Mouse (Mus musculus): ENCODE results near the gene Dusp22.

Gene Dusp22

DNA sequence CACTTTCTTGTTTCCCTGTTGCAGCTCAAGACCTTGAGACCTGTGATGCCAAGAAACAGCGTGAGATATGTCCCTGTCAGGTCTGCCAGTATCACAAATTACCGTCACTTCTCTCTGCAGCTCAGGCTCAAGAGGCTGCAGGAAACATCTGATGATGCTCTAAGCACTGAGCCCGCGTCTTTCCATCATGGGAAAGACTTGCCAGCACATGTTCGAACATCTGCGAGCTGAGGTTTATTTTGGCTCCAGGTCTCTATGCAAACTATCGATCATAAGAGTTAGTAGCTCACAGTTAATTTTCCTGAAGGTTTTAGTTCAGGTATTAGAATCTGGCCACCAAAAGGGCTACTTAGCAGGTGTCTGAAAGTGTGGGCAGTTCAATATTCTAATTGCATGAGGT lies 55.3 kb downstream of the Dusp22 start:
- no peak for DNase-seq (ENCODE audit: low spot score in 2 of 2)

DNA sequence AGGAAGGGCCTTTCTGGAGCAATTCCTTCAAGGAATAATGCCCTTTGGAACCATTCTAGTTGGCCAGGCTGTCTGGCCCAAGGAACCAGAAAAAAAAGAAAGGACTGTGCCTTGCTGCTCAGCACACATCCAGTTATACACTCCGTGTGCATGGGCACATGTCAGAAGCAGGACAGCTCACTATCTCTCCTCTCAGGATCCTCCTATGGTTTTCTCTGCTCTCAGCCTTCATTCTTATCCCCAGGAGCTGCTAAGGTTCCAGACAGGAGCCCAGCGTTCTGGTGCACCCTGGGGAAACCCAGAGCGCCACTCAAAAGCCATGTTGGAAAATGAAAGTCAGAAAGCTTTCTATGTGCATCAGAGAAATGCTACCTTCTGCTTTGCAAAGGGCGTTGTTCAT lies 55.8 kb downstream of the Dusp22 start:
- DNase-seq (ENCODE audit: low spot score in 2 of 2) = no peak

DNA sequence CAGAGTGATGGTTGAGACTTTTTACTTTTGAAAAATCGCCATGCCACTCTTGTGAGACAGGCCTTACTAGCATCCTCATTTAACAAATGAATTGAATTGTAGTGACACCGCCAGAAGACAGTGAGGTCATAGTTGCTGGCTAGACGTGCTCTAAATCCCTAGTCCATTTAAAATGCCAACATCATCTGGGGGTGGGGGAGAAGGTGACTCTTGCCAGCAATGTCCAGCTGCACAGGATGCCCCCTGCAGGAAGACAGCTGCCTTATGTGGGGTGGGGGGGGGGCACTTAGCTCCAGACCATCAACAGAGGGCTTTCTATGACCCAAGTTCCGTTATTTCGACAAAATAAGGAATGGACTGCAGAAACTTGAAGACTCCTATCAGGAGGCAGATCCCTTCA lies 56.8 kb downstream of the Dusp22 start:
- no peak for DNase-seq (ENCODE audit: low spot score in 2 of 2)

DNA sequence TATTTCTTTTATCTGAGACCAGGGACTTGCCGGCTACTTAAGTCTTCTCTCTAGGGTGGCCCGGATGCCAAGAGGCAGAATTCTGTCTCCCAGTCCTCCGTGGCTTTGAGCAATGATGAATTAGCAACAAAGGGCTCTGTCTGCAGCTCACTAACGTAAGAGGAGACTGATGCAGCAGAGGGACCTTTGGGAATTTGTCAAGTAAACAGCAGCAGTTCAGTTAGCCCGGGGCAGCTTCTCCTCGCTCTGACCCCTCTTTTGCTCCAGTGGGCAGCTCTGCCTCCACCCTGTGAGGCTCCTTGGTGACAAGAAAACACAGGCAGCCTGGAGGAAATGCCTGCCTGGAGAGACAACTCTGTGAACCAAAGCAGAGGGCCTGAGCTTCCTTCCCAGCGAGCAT lies 62.8 kb downstream of the Dusp22 start:
- DNase-seq (ENCODE audit: low spot score in 2 of 2) = no peak

DNA sequence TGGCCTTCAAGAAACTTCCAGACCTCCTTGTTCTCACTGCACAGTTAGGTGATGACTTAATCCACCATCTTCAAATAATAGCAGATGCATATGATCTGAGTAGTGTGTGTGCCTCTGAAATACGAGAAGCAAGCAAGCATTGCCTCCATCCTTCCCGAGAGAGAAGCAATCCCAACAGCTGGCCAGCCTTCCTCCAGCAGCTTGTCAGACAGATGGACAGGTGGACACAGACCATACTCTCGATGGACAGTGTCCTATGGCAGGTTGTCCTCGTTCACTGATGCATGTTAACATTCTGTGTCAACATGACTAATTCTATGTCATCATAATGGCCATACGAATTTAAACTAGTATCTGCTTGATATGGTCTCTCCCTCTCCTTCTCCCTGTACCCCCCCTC lies 63.5 kb downstream of the Dusp22 start:
- no peak for DNase-seq (ENCODE audit: low spot score in 2 of 2)

DNA sequence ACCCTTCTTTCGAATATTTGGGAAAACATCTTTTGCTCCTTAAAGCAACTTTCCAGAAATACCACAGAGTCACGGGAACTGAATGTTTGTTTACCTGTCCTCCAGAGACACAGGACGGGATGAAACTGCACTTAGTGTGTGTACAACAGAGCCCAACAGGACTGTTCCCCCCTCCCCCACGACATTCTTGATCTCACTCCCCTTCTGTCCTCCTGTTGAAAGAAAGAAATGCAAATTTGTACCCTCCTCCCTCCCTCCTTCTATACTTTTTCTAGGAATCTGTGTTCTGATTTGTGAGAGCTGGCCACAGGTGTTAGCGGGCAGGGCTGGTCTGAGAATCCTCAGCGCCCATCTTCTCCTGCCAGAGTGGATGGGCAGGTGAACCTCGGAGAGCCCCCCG lies 64.1 kb downstream of the Dusp22 start:
- DNase-seq (ENCODE audit: low spot score in 2 of 2) = no peak

DNA sequence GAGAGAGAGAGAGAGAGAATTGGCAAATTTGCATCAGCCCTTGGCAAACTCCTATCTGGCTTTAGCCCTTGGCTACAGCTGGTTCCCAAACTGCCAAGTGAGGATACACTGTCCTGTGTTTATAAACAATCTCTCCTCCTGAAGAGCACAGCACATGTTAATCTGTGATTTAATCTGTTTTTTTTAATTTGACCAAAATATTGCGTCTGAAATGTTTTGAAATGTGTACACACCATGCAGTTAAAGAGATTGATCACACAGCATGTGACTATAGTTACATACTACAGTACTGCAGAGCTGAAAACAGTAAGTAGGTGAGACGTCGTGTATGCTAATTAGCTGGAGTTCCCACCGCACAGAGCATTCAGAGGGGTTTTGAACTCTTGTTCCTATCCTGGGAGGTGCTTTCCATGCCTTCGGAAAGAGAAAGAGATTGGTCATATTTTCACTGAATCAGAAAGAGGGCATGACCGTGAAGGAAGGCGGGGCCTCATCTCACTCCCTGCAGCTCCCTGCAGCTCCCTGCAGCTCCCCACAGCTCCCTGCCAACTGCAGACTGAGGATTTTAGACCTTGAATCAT lies 65.0 kb downstream of the Dusp22 start:
- DNase-seq (ENCODE audit: low spot score in 2 of 2) = no peak

DNA sequence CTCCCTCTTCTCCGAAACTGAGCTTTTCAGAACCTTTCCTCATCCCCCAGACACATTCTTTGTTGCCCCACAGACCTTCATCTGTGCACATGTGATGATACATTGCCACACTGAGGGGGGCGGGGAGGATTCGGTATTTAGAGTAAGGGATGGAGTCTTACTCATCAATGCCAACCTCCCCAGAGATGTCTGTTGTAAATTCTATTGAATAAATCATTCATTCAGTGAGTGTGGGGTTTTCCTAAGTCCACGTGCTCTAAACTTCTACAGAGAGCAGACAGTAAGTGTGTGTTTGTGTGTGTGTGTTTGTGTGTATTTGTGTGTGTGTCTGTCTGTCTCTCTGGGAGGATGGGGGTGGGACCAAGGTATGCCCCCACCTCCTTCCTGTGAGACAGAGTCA lies 67.1 kb downstream of the Dusp22 start:
- DNase-seq (ENCODE audit: low spot score in 2 of 2) = no peak

DNA sequence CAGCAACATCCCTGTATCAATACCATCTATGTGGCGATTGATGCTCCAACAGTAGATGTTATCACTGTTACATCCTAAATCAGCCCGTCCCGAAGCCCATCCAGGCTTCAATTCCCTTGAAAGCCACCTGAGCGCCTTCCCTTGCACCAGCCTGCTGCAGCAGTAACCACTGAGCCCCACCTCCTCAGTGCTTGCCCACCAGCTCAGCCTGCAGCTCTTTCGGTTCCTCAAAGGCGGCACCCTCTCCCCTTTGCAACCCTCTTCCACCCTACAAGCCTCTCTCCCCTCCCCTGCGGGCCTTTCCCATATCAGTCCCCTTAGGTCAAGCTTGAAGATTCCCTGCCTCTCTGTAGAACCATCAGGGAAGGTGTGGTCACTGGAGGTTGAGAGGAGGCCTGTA lies 68.4 kb downstream of the Dusp22 start:
- no peak for DNase-seq (ENCODE audit: low spot score in 2 of 2)

DNA sequence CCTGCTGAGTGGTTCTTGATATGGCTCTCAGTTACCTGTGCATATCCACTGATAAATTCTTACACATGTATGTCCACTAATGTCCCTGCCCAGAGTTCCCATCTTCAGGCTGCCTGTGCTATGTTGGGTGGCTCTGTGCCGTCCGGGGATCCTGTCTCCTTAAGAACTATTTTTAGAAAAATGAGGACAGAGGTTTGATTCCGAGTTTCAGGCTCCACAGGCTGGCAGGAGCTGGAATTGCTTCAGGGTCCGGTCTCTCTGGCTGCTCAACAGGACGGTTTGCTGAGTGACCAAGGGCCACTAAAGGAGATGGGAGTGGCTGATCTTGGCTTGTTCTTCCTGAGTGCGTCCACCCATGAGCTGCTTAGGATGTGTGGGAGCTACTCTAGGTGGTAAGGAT lies 69.4 kb downstream of the Dusp22 start:
- DNase-seq (ENCODE audit: low spot score in 2 of 2) = no peak

DNA sequence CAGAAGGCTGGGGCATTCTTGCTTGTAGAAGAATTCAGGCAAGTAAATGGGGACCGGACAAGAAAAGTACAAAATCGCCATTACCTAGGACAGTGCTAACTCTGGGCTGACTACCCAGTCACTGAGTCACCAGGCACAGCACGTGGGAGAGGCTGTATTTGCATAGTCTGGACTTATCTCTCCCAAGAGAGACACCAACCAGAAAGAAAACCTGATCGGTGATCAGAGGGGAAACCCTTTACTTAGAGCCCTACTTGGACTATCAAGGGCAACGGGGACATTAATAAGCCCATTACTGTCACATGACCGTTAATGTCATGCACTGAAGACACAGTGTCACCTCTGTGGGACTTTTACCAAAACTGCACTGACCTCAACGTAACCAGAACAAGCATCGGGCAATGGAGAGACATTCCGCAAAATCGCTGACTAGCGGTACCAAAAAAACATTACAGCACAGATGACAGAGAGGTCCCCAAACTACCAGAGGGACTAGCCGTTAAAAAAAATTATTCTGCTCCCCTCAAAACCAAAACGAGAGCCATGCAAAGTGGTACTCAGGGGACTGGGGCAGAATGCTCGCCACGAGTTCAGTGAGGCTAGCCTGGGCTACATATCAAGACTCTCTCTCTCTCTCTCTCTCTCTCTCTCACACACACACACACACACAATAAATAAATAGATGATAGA lies 70.5 kb downstream of the Dusp22 start:
- no peak for DNase-seq (ENCODE audit: low spot score in 2 of 2)

DNA sequence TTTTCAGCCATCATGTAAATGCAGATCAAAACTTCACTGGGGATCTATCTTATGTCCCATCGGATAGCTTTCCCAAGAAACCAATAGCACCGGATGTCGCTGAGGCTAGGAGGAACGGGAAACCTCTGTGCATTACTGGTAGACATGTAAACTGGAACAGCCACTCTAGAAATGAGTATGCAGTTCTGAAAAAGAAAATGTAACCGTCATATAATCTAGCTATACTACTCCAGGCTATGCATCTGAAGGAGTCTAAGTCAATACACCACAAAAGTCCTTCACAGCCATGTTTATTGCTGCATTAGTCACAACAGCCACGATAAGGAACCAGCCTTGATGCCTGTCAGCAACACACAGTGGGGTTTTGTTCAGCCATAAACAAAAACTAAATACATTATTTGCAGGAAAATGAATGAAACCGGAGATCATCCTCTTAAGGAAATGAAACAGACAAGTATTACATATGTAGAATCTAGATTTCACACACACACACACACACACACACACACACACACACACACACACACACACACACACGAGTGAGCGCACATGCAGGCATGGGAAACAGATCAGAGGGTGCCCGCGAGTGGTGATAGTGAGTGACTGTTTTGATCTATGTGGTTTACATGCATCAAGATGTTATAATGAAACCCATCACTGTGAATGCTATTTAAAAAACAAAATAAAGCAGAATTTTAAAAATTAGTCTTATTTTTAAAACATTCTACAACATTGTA lies 73.1 kb downstream of the Dusp22 start:
- DNase-seq (ENCODE audit: low spot score in 2 of 2) = peak in 1 of 2 experiments; percentile 16

DNA sequence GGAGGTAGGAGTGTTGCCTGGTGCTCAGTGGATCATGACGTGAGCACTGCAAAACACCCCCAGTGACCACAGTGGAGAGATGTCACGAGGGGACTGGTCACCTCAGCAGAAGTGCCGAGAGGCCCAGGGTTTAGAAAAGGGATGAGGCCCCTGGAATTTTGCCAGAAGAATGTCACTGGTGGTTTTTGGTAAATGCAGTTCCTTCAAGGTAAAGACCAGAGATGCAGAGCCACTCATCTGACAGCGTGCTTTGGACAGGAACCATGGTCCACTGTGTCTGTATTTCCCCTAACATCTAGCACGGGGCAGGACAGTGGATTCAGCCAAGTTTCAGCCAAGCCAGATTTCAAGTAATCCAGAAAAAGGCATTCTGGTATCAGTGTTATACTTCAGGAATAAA lies 76.9 kb downstream of the Dusp22 start:
- DNase-seq (ENCODE audit: low spot score in 2 of 2) = no peak

DNA sequence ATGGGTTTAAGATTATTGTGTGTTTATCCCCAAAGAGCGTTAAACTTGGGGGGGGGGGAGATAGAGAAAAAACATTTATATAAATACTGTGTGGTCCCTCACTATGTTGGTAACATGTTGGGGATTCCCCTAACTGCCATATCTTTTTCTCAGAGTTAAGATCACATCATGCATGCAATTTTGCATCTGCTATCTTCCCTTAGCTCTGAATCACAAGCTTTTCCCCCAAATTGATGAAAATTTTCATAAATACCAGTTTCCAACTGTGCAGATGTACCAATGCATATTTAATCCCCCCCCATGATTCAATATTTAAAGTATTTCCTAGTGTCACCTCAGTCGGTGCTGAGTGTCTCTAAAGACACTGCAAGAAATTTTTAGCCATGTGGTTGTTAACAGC lies 77.5 kb downstream of the Dusp22 start:
- no peak for DNase-seq (ENCODE audit: low spot score in 2 of 2)

DNA sequence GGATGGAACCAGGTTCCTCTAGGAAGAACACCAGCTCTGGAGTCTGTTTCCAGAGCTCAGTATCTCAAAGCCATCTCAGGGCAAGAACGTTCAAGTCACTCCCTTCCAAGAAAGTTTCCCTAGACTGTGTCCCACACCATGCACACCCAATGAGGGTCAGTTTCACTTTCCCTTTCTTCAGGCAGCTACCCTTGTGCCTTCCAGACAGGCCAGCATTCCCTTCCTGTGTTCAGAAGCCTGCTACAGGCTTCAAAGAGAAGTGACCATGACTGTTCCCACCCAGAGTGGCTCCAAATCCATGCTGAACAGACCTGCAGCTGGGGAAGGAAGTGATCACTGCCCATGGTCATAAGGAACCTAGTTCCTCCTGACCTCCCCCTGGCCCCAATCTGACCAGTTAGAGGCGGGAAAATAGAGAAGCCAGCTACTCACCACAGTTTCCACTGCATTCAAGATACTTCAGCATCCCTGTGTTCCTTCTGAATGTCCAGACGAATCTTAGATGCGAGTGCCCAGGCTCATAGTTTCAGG lies 78.6 kb downstream of the Dusp22 start:
- no peak for DNase-seq (ENCODE audit: low spot score in 2 of 2)

DNA sequence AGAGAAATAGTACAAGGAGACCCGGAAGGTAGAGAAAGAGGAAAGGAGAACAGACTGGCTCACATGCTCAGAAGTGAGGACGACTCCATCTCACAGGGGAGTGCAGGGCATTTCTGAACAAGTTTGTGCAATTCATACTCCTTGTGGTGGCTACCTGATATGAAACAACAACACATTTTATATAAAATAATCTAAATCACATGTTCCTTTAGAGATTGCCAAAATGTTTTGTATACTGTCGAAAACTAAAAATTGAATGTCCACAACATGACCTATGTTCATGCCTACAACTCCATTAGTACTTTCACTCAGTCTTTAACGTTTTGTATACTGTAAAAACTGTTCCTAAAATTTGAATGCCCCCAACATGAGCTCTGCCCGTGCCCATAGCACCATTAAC lies 81.4 kb downstream of the Dusp22 start:
- no peak for DNase-seq (ENCODE audit: low spot score in 2 of 2)

DNA sequence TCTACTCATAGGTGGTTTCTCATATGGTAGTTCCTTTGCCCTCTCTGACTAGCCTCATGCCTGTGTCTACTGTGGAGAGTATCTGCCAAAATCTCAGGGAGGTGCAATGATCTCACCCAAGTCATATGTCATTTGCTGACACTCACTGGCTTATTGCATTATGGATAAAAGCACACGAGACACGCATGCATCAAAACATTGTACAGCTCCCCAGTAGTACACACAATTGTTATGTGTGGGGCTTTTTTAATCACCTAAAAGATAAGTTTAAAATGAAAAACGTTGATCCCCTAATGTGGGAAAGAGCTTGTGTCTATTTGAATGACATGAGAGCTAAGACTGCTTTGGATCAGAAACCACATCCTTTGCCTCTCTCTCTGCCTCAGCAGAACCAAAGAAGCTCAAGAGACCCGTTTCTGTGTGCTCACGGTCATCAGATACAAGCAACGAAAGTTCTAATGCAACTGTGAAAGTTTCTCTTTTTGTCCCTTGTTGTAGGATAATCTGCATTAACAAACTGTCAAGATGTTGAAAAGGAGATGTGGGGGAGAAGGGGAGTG lies 82.7 kb downstream of the Dusp22 start:
- DNase-seq (ENCODE audit: low spot score in 2 of 2) = no peak

DNA sequence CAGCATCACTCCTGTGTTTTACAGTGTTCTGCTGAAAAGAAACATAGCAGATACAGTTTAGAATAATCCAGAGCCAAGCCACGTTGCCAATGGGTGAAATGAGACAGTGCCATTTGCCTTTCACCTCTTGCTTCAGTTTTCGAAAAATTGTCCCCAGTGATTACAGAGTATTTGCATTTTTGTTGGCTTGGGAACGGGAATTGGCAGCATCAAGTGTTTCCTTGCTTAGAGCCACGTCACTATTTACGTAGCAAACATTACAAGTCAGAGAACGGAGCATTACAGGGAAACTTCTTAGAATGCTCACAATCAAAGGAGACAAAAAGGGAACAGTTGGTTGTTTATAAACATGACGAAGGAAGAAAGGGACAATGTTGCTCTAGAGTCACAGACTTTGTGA lies 85.3 kb downstream of the Dusp22 start:
- no peak for DNase-seq (ENCODE audit: low spot score in 2 of 2)

DNA sequence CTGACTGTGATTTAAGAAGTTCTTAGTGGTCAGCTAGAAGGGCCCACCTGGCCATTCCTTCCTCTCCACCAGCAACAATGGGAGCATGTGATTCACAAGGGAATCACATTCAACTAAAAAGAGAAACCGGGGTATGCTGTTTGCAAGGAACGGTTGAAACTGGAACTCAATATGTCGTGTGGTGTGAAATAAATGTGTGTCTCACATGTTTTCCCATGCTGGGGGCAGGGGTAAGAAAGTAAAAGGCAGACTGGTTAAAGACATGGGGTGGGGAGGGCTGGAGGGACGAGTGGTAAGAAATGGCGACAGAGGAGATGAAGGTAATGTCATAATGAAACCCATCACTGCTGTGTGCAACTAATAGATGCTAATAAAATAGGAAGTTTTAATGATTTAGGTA lies 87.3 kb downstream of the Dusp22 start:
- DNase-seq (ENCODE audit: low spot score in 2 of 2) = no peak

DNA sequence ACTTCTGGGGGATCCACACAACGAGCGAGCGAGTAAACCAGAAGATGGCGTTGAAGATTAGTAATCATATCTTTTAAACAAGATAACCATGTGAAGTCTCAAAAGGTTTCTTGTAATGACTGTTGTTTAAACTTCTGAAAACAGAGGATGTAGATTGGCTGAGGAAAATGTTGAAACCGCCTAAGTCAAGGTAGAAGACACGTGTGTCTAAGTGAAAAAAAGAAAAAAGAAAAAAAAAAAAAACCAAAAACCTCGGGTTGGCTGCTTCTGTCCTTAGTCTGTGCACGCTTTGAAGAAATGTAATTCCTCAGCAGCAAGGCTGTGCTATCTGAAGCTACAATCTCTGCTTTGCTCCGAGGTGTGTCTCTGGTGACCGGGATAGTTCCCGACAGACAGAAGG lies 87.7 kb downstream of the Dusp22 start:
- no peak for DNase-seq (ENCODE audit: low spot score in 2 of 2)

DNA sequence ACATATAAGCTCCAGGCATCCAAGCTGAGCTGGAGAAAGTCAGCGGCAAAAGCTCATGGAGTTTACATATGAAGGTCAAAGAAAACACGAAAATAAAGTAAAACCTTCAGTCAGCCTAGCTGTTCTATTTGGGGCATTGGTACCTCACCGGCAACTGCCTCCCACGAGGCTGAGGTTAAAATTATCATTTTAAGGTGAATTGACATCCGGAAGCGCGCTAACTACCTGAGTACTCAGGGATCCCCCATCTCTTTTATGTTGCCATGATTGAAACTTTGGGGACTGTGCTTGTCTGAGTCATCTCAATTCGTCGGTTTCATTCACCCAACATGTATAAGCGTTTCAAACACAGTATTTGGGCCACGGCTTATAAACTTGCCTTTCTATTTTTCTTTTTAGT lies 88.5 kb downstream of the Dusp22 start:
- DNase-seq (ENCODE audit: low spot score in 2 of 2) = no peak

DNA sequence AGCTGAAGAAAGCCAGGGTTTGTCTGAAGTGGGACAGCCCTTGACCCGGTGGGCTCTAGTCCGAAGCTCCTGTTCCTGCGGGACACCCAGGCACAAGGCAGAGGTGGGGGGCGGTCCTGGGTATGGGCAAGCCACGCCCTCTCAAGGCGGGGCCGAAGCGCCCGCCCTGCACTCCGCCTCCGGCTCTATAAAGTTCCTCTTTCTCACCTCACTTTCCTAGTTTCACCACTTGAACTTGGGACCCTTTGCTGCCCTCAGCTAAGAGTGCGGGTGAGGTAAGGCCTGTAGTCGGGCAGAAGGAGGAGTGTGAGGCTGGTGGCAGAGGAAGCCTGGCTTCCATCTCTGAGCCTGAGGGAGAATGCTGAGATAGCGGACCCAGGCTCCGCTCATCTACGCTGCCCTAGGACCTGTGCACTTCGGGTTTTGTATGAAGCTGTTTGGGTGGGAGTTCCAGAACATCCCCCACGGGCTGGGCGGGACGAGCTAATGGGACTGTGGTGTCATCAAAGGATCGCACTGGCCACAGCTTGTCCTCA lies 89.3 kb downstream of the Dusp22 start, which contains the start of gene Irf4:
Irf4 (plus strand) TSS at position 206 of the 536 bp plus-strand sequence.
- DNase-seq (ENCODE audit: low spot score in 2 of 2) = peak; percentile 60 to 62

All from thymus, postnatal 10 days (tissue).